Mouse (Mus musculus) brown adipose tissue, adult 24 weeks (tissue): ENCODE results near the gene Sst. TPM values are rescaled to one million over a fixed set of nuclear protein-coding genes. Genes with fewer than 3 reads are reported as not detected.

Experiments used
- polyA plus RNA-seq: library from polyadenylated mRNA; stranded (reverse); fragments of >200 nt; gene quantifications from 2 replicates; pipeline ENCODE4 v1.2.4, GENCODE M21; 2012; ENCODE audit not compliant: missing spikeins, insufficient read depth, insufficient read length

Gene Sst
- polyA plus RNA-seq, 1 experiment = not detected

Other genes starting within 250 kb of the Sst start
- gene Rtp2, start 41.4 kb upstream of the Sst start, polyA plus RNA-seq = not detected in 2 replicates
- gene Gm37419, start 97.5 kb upstream of the Sst start, polyA plus RNA-seq = not detected in 2 replicates
- gene Bcl6, start 97.9 kb upstream of the Sst start, polyA plus RNA-seq = 20.3 and 66.4 TPM in 2 replicates